Mouse (Mus musculus): ENCODE data around the gene Fgb.

DNA sequence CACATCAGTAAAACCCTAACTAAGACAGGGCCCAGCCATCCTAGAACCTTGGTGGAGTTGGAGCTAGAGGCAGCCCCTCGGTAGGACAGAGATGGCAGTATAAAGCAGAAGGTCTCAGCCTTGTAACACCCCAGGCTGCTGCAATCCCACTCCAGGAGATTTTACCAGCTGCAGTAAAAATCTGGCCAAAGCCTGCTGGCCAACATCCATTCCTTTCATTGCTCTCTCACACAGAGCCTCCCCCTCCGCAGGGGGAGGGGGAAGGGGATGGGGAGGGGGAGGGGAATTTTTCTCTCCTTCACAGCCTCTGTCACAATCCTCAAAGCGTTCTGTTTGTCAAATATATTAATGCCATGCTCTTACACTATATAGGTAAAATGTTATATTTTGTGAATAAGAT lies 26.9 kb upstream of the Fgb start:
- no peak for TF ChIP-seq CTCF (IDR thresholded peaks at IDR 0.05; ENCODE audit: low read depth, low read length)
- TF ChIP-seq TAL1 (conservative IDR thresholded peaks at IDR 0.05; ENCODE audit: low read depth, low read length): no peak
- no peak for TF ChIP-seq GATA1 (IDR thresholded peaks at IDR 0.05; ENCODE audit: borderline replicate concordance, low read length)
- TF ChIP-seq GATA2 (IDR thresholded peaks at IDR 0.05; ENCODE audit: borderline replicate concordance, low read depth, low read length): no peak

Data from G1E (cell line).